Mouse (Mus musculus): ENCODE measurements at regions not wholly inside any gene's neighbourhood (a gene's known extent, or its start where the extent isn't known, plus 50 kb on each side); places are given as distances from the start of the nearest gene placed in this dataset.

GRCm38 (mm10) chr2:178546888-178547287, 116.6 kb downstream of the Cdh26 start:
- TF ChIP-seq CTCF (IDR thresholded peaks at IDR 0.05; ENCODE audit: insufficient read depth, low read length), result no peak
- TF ChIP-seq POLR2A (IDR thresholded peaks at IDR 0.05; ENCODE audit: borderline replicate concordance, extremely low read depth, low read depth, low read length), result no peak
